Mouse (Mus musculus): ENCODE measurements around the gene Zfp511. TPM values are rescaled to one million over a fixed set of nuclear protein-coding genes. Genes with fewer than 3 reads are reported as not detected.

The Zfp511 gene
- polyA plus RNA-seq, 1 experiment from 2014 or later = 36.5 TPM

- H3K9me3 ChIP-seq (replicated peaks; ENCODE audit: control insufficient read depth, low read length) = no peaks in the 10 kb centered on the region
- no peaks in the 10 kb centered on the region for H3K36me3 ChIP-seq (ENCODE audit: control insufficient read depth, insufficient read depth)
- H3K9ac ChIP-seq (ENCODE audit: low read length) = peak overlapping the region; percentile 64; the same call in 1 of the 2 replicates
- no peak overlapping the region for H3K27ac ChIP-seq (ENCODE audit: low read length)
- peak overlapping the region; percentile 54 for H3K4me3 ChIP-seq (ENCODE audit: low read length)
- ATAC-seq (replicated peaks; ENCODE audit: extremely low read depth, insufficient read depth, low FRiP score) = no peak
- H3K4me2 ChIP-seq (ENCODE audit: low read depth, low read length) = peak overlapping the region; percentile 82
- H3K4me1 ChIP-seq (ENCODE audit: control insufficient read depth, insufficient read depth, low read length) = 0 out of 2 replicates have a peak, but pooled peaks cover 5% of the 10 kb centered on the region
- peaks cover 86% of the 10 kb centered on the region for H3K27me3 ChIP-seq (ENCODE audit: control insufficient read depth, insufficient read depth, low read length)
- 23% methylated on average over 7 of the region's 7 CpGs for WGBS
Observed at GRCm38 (mm10) chr7:140058528-140058927, 22.3 kb downstream of the Zfp511 start.

DNA sequence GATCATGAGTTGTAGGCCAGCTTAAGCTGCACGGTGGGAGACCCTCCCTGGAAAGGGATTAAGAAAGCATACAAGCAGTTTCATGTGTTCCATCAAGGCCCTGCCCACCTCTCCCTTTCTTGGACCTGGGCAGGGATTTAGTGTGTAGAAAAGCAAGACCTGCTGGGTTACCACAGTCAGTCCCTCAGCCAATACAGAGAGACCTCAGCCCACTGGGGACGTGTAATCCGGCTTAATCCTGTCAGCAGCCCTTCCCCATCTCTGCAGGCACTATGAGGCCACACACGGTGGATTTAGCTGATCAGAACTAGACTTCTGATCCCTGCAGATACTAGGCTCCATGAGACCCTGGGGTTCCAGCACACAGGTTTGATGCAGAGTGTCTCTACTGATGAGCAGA, 23.4 kb downstream of the Zfp511 start:
- no peak for ATAC-seq (replicated peaks; ENCODE audit: extremely low read depth, insufficient read depth, low FRiP score)
- H3K4me2 ChIP-seq (ENCODE audit: low read depth, low read length) = no peak overlapping the region
- no peaks in the 10 kb centered on the region for H3K9me3 ChIP-seq (replicated peaks; ENCODE audit: control insufficient read depth, low read length)
- peaks cover 92% of the 10 kb centered on the region for H3K27me3 ChIP-seq (ENCODE audit: control insufficient read depth, insufficient read depth, low read length)
- no peak overlapping the region for H3K4me3 ChIP-seq (ENCODE audit: low read length)
- H3K27ac ChIP-seq (ENCODE audit: low read length) = no peak overlapping the region
- 0 out of 2 replicates have a peak, but pooled peaks cover 5% of the 10 kb centered on the region for H3K4me1 ChIP-seq (ENCODE audit: control insufficient read depth, insufficient read depth, low read length)
- H3K36me3 ChIP-seq (ENCODE audit: control insufficient read depth, insufficient read depth) = no peaks in the 10 kb centered on the region
- WGBS = 26% methylated on average over 4 of the region's 4 CpGs
- no peak overlapping the region for H3K9ac ChIP-seq (ENCODE audit: low read length)

- ATAC-seq (replicated peaks; ENCODE audit: extremely low read depth, insufficient read depth, low FRiP score) = no peak
- Histone ChIP-seq H3K4me3 (ENCODE audit: low read length) (peak overlapping the region; percentile 37), H3K9me3 (replicated peaks; ENCODE audit: control insufficient read depth, low read length) (no peaks in the 10 kb centered on the region), H3K4me2 (ENCODE audit: low read depth, low read length) (peak overlapping the region; percentile 57), H3K9ac (ENCODE audit: low read length) (no peak overlapping the region), H3K27me3 (ENCODE audit: control insufficient read depth, insufficient read depth, low read length) (peaks cover 94% of the 10 kb centered on the region), H3K27ac (ENCODE audit: low read length) (no peak overlapping the region), H3K36me3 (ENCODE audit: control insufficient read depth, insufficient read depth) (no peaks in the 10 kb centered on the region), H3K4me1 (ENCODE audit: control insufficient read depth, insufficient read depth, low read length) (0 out of 2 replicates have a peak, but pooled peaks cover 5% of the 10 kb centered on the region)
- WGBS = under 1% methylated on average over 46 of the region's 47 CpGs
Observed at GRCm38 (mm10) chr7:140060936-140061831, 25.0 kb downstream of the Zfp511 start.

GRCm38 (mm10) chr7:140061832-140062130, 25.6 kb downstream of the Zfp511 start:
- Histone ChIP-seq H3K4me1 (ENCODE audit: control insufficient read depth, insufficient read depth, low read length) (0 out of 2 replicates have a peak, but pooled peaks cover 5% of the 10 kb centered on the region), H3K27me3 (ENCODE audit: control insufficient read depth, insufficient read depth, low read length) (peaks cover 88% of the 10 kb centered on the region), H3K4me2 (ENCODE audit: low read depth, low read length) (peak overlapping the region; percentile 57; the same call in 1 of the 2 replicates), H3K36me3 (ENCODE audit: control insufficient read depth, insufficient read depth) (no peaks in the 10 kb centered on the region), H3K27ac (ENCODE audit: low read length) (no peak overlapping the region), H3K9me3 (replicated peaks; ENCODE audit: control insufficient read depth, low read length) (no peaks in the 10 kb centered on the region), H3K4me3 (ENCODE audit: low read length) (peak overlapping the region; percentile 37; the same call in 1 of the 2 replicates), H3K9ac (ENCODE audit: low read length) (no peak overlapping the region)
- ATAC-seq (replicated peaks; ENCODE audit: extremely low read depth, insufficient read depth, low FRiP score) = no peak
- 3% methylated on average over 6 of the region's 6 CpGs for WGBS

GRCm38 (mm10) chr7:140062307-140062706, 26.1 kb downstream of the Zfp511 start:
- Histone ChIP-seq H3K9me3 (replicated peaks; ENCODE audit: control insufficient read depth, low read length) (no peaks in the 10 kb centered on the region), H3K27me3 (ENCODE audit: control insufficient read depth, insufficient read depth, low read length) (peaks cover 83% of the 10 kb centered on the region), H3K4me1 (ENCODE audit: control insufficient read depth, insufficient read depth, low read length) (0 out of 2 replicates have a peak, but pooled peaks cover 5% of the 10 kb centered on the region), H3K4me3 (ENCODE audit: low read length) (no peak overlapping the region), H3K4me2 (ENCODE audit: low read depth, low read length) (no peak overlapping the region), H3K9ac (ENCODE audit: low read length) (no peak overlapping the region), H3K27ac (ENCODE audit: low read length) (no peak overlapping the region), H3K36me3 (ENCODE audit: control insufficient read depth, insufficient read depth) (no peaks in the 10 kb centered on the region)
- WGBS = 15% methylated on average over 11 of the region's 11 CpGs
- no peak for ATAC-seq (replicated peaks; ENCODE audit: extremely low read depth, insufficient read depth, low FRiP score)

GRCm38 (mm10) chr7:140063092-140063491, 26.9 kb downstream of the Zfp511 start:
- ATAC-seq (replicated peaks; ENCODE audit: extremely low read depth, insufficient read depth, low FRiP score) = no peak
- Histone ChIP-seq H3K27ac (ENCODE audit: low read length) (no peak overlapping the region), H3K4me2 (ENCODE audit: low read depth, low read length) (no peak overlapping the region), H3K27me3 (ENCODE audit: control insufficient read depth, insufficient read depth, low read length) (peaks cover 81% of the 10 kb centered on the region), H3K4me1 (ENCODE audit: control insufficient read depth, insufficient read depth, low read length) (0 out of 2 replicates have a peak, but pooled peaks cover 3% of the 10 kb centered on the region), H3K9ac (ENCODE audit: low read length) (no peak overlapping the region), H3K36me3 (ENCODE audit: control insufficient read depth, insufficient read depth) (no peaks in the 10 kb centered on the region), H3K9me3 (replicated peaks; ENCODE audit: control insufficient read depth, low read length) (no peaks in the 10 kb centered on the region), H3K4me3 (ENCODE audit: low read length) (no peak overlapping the region)
- WGBS = 27% methylated on average over 7 of the region's 7 CpGs

GRCm38 (mm10) chr7:140067397-140067796, 31.2 kb downstream of the Zfp511 start:
- H3K27me3 ChIP-seq (ENCODE audit: control insufficient read depth, insufficient read depth, low read length) = peaks cover 49% of the 10 kb centered on the region
- H3K4me3 ChIP-seq (ENCODE audit: low read length) = no peak overlapping the region
- H3K9me3 ChIP-seq (replicated peaks; ENCODE audit: control insufficient read depth, low read length) = no peaks in the 10 kb centered on the region
- H3K36me3 ChIP-seq (ENCODE audit: control insufficient read depth, insufficient read depth) = no peaks in the 10 kb centered on the region
- no peak for ATAC-seq (replicated peaks; ENCODE audit: extremely low read depth, insufficient read depth, low FRiP score)
- no peaks in the 10 kb centered on the region for H3K4me1 ChIP-seq (ENCODE audit: control insufficient read depth, insufficient read depth, low read length)
- no peak overlapping the region for H3K27ac ChIP-seq (ENCODE audit: low read length)
- WGBS = 56% methylated on average over 6 of the region's 6 CpGs
- H3K9ac ChIP-seq (ENCODE audit: low read length) = no peak overlapping the region
- no peak overlapping the region for H3K4me2 ChIP-seq (ENCODE audit: low read depth, low read length)

GRCm38 (mm10) chr7:140070042-140070711, 34.0 kb downstream of the Zfp511 start:
- peak overlapping the region; percentile 42 for H3K4me3 ChIP-seq (ENCODE audit: low read length)
- no peaks in the 10 kb centered on the region for H3K9me3 ChIP-seq (replicated peaks; ENCODE audit: control insufficient read depth, low read length)
- 31% methylated on average over 35 of the region's 39 CpGs for WGBS
- ATAC-seq (replicated peaks; ENCODE audit: extremely low read depth, insufficient read depth, low FRiP score) = no peak
- H3K9ac ChIP-seq (ENCODE audit: low read length) = peak overlapping the region; percentile 67
- H3K36me3 ChIP-seq (ENCODE audit: control insufficient read depth, insufficient read depth) = no peaks in the 10 kb centered on the region
- no peak overlapping the region for H3K27ac ChIP-seq (ENCODE audit: low read length)
- H3K27me3 ChIP-seq (ENCODE audit: control insufficient read depth, insufficient read depth, low read length) = peaks cover 28% of the 10 kb centered on the region
- peak overlapping the region; percentile 68 for H3K4me2 ChIP-seq (ENCODE audit: low read depth, low read length)
- H3K4me1 ChIP-seq (ENCODE audit: control insufficient read depth, insufficient read depth, low read length) = no peaks in the 10 kb centered on the region

GRCm38 (mm10) chr7:140077698-140078097, 41.5 kb downstream of the Zfp511 start:
- no peak overlapping the region for H3K27ac ChIP-seq (ENCODE audit: low read length)
- no peak overlapping the region for H3K4me2 ChIP-seq (ENCODE audit: low read depth, low read length)
- peaks cover 5% of the 10 kb centered on the region; the same call in 1 of the 2 replicates for H3K4me1 ChIP-seq (ENCODE audit: control insufficient read depth, insufficient read depth, low read length)
- no peak for ATAC-seq (replicated peaks; ENCODE audit: extremely low read depth, insufficient read depth, low FRiP score)
- H3K27me3 ChIP-seq (ENCODE audit: control insufficient read depth, insufficient read depth, low read length) = peaks cover 44% of the 10 kb centered on the region
- no peaks in the 10 kb centered on the region for H3K36me3 ChIP-seq (ENCODE audit: control insufficient read depth, insufficient read depth)
- H3K9me3 ChIP-seq (replicated peaks; ENCODE audit: control insufficient read depth, low read length) = no peaks in the 10 kb centered on the region
- WGBS = 73% methylated on average over 6 of the region's 6 CpGs
- H3K4me3 ChIP-seq (ENCODE audit: low read length) = no peak overlapping the region
- H3K9ac ChIP-seq (ENCODE audit: low read length) = no peak overlapping the region
